Mouse (Mus musculus) midbrain, embryonic 14.5 days (tissue): ENCODE data around the gene Slc24a3. TPM values are rescaled to one million over a fixed set of nuclear protein-coding genes. Genes with fewer than 3 reads are reported as not detected.

ENCODE experiments used
- ATAC-seq: fragments of 200-750 bp; cut with Nextera tagmentation; 2 replicates; pipeline ENCODE4 v1.8.0; 2017; ENCODE audit warnings: moderate number of reproducible peaks, moderate library complexity; ENCODE audit not compliant: low FRiP score, low TSS enrichment
- DNase-seq: peaks from one replicate; pipeline ENCODE4 v3.0.0-alpha.2; 2015
- H3K27ac ChIP-seq: fragments of 300-500 bp; sonication (generic); replicated peaks from 2 replicates; pipeline ENCODE4 v1.5.1; 2014; ENCODE audit warnings: mild to moderate bottlenecking, low read depth, low read length, moderate library complexity
- H3K27me3 ChIP-seq: fragments of 300-500 bp; sonication (generic); 2 replicates; pipeline ENCODE4 v1.6.1; 2014; ENCODE audit warnings: low read length, control low read depth, mixed read lengths; ENCODE audit not compliant: control insufficient read depth, insufficient read depth
- H3K36me3 ChIP-seq: fragments of 300-500 bp; sonication (generic); 2 replicates; pipeline ENCODE4 v1.6.1; 2014; ENCODE audit warnings: low read length, control low read depth; ENCODE audit not compliant: control insufficient read depth, insufficient read depth
- H3K4me1 ChIP-seq: fragments of 300-500 bp; sonication (generic); 2 replicates; pipeline ENCODE4 v1.6.1; 2014; ENCODE audit warnings: mild to moderate bottlenecking, antibody characterized with exemption, low read length, control low read depth; ENCODE audit not compliant: control insufficient read depth, insufficient read depth
- H3K4me2 ChIP-seq: fragments of 300-500 bp; sonication (generic); 2 replicates; pipeline ENCODE4 v1.6.1; 2014; ENCODE audit warnings: mild to moderate bottlenecking, low read length, moderate library complexity
- H3K4me3 ChIP-seq: fragments of 300-500 bp; sonication (generic); replicated peaks from 2 replicates; pipeline ENCODE4 v1.5.1; 2014; ENCODE audit warnings: low read depth, low read length
- H3K9ac ChIP-seq: fragments of 300-500 bp; sonication (generic); replicated peaks from 2 replicates; pipeline ENCODE4 v1.6.1; 2014; ENCODE audit warnings: mild to moderate bottlenecking, low read length, moderate library complexity
- H3K9me3 ChIP-seq: fragments of 300-500 bp; sonication (generic); 2 replicates; pipeline ENCODE4 v1.6.1; 2016; ENCODE audit warnings: low read length, control low read depth, mixed read lengths; ENCODE audit not compliant: control insufficient read depth
- WGBS: fragments of 180-500 bp; shearing (Covaris S2); extraction: QIAGEN DNeasy Blood & Tissue Kit; methylation state at CpG from one replicate; pipeline ENCODE4 v1.1.7; 2014; 5-methylcytosine and 5-hydroxymethylcytosine counted together
- polyA plus RNA-seq: library from polyadenylated mRNA; unstranded; fragments of >200 nt; fragmentation: Nextera tagmentation; extraction: Ambion mirVana; gene quantifications from 2 replicates; pipeline ENCODE4 v1.2.1, GENCODE M21; 2014

Gene Slc24a3
- polyA plus RNA-seq, 1 experiment from 2014 or later: 13.1 TPM

DNA sequence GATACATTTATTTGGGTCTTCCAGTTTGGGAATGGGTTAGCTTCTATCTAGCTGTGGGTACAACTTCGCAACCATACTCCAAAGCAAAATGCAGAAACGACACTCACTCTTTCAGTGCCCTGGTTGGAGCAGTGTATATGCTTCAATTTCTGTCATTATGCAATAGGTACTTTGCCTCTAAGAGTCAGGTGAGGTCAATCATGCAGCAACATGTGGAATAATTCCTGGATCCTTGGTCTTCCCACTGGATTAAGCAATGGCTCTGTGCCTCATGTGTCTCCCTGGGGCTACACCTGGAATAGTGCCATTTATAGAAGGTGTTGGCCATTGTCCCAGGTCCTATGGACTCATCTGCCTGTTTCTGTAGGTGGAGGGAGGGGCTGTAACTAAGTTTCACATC lies 49.9 kb downstream of the Slc24a3 start:
- Histone ChIP-seq H3K4me1 (no peaks in the 10 kb centered on the region), H3K9me3 (no peaks in the 10 kb centered on the region), H3K27me3 (no peaks in the 10 kb centered on the region), H3K36me3 (no peaks in the 10 kb centered on the region), H3K4me2 (no peak overlapping the region), H3K27ac (no peak overlapping the region), H3K4me3 (no peak overlapping the region), H3K9ac (no peak overlapping the region)
- WGBS: 94% methylated on average over 2 of the region's 2 CpGs
- ATAC-seq: no peak
- no peak for DNase-seq

DNA sequence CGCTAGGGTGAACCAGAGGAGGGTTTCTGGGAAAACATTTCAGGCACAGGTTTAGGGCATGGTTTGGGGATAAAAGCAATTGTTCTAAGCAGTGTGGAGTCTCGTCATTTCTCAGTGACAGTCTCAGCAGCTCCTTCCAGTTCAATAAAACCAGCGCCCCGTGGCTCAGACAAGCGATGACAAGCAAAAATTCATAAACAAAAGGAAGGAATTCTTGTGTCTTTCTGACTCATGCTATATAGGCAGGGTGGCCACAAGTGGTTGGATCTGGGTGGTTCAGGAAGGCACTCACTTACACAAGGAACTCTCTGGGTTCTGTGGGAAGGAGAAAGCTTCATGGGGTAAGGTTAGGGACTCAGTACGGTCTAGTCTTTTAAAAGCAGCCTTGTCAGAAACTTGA lies 51.7 kb downstream of the Slc24a3 start:
- Histone ChIP-seq H3K4me1 (no peaks in the 10 kb centered on the region), H3K27ac (no peak overlapping the region), H3K9ac (no peak overlapping the region), H3K4me3 (no peak overlapping the region), H3K4me2 (no peak overlapping the region), H3K9me3 (no peaks in the 10 kb centered on the region), H3K27me3 (no peaks in the 10 kb centered on the region), H3K36me3 (no peaks in the 10 kb centered on the region)
- 78% methylated on average over 6 of the region's 6 CpGs for WGBS
- ATAC-seq (no peak), DNase-seq (no peak)

DNA sequence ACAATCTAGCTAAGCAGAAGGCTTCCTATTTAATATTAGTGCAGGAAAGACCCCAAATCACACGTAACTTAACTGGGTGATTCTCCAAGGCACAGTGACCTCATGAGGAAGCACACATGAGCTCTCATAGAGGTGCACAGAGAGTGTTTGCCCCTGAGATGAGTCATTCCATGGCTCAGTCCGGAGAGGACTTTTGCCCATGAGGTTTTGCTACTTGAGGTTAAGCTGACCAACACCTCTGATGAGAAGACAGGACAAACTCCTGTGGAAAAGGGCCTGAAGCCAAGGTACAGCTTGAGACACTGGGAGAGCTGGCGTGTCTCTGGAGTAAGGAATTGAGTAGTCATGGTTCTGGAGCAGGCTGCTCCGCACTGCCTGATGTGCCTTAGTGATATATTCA lies 56.1 kb downstream of the Slc24a3 start:
- no peaks in the 10 kb centered on the region for H3K27me3 ChIP-seq
- H3K4me2 ChIP-seq: no peak overlapping the region
- H3K4me3 ChIP-seq: no peak overlapping the region
- WGBS: 91% methylated on average over 4 of the region's 4 CpGs
- ATAC-seq (no peak), DNase-seq (no peak)
- no peaks in the 10 kb centered on the region for H3K4me1 ChIP-seq
- no peaks in the 10 kb centered on the region for H3K9me3 ChIP-seq
- H3K27ac ChIP-seq: no peak overlapping the region
- H3K36me3 ChIP-seq: no peaks in the 10 kb centered on the region
- H3K9ac ChIP-seq: no peak overlapping the region

DNA sequence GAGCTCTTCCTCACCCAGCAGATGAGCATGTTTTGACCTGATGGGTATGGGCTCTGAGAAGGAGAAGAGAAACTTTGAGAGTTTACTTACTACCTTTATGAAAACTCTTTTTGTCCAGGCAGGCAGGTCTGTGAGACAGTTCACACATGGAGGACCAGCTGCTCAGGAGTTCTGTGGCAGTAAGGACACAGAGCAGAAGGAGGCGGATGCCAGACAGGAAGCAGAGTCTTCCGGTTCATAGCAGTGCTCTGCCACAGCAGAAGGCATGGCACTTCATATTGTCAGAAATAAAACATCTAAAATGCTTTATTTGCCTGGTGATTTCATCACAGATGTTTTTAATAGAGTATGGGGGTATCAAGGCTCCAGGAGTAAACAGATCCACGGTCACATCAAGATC lies 58.1 kb downstream of the Slc24a3 start:
- 89% methylated on average over 3 of the region's 3 CpGs for WGBS
- ATAC-seq: no peak
- no peak overlapping the region for H3K4me2 ChIP-seq

DNA sequence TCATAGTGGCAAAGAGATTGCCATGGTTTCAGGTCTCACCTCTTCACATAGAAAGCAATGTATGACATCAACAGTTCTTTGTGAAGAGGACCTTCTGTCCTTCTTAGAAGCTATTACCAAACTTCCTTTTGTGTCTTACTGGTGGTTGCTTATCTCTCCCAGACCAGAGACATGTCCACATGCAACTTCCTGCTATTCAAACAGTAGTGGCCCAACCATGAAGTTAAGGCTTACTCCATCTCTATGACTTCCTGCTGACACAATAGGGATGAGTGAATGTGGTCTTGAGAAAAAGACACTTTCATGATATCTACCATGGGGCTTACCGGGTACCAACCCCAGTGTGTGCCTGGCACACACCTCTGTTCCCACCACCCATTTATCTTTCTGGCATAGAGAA lies 58.5 kb downstream of the Slc24a3 start:
- Histone ChIP-seq H3K27me3 (no peaks in the 10 kb centered on the region), H3K4me2 (no peak overlapping the region), H3K9ac (no peak overlapping the region), H3K36me3 (no peaks in the 10 kb centered on the region), H3K27ac (no peak overlapping the region), H3K4me1 (no peaks in the 10 kb centered on the region), H3K4me3 (no peak overlapping the region), H3K9me3 (no peaks in the 10 kb centered on the region)
- 92% methylated on average over 1 of the region's 1 CpGs for WGBS
- ATAC-seq (no peak), DNase-seq (no peak)

More for the DNA sequence above, 58.1 kb downstream of the Slc24a3 start:
- Histone ChIP-seq H3K27ac (no peak overlapping the region), H3K36me3 (no peaks in the 10 kb centered on the region), H3K9ac (no peak overlapping the region), H3K4me1 (no peaks in the 10 kb centered on the region), H3K9me3 (no peaks in the 10 kb centered on the region), H3K27me3 (no peaks in the 10 kb centered on the region), H3K4me3 (no peak overlapping the region)
- DNase-seq: no peak

DNA sequence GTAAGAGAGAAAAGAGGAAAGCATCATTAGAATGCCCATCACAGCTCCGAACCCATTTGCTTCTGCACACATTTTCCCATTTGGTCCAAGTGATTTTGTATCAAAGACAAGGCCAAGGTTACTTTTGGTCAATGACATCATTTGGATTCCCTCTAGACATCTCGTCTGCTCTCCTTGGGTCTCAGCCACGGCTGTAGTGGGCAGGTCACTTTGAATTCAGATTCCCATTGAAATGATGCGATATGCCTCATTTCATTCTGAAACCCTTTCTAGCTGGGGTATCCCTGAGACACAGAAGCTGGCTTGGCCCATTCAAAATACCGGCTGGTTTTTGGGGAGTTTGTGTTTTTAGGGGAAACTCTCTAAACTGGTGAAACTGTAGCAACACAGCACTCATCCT lies 59.8 kb downstream of the Slc24a3 start:
- Histone ChIP-seq H3K36me3 (no peaks in the 10 kb centered on the region), H3K9me3 (no peaks in the 10 kb centered on the region), H3K4me1 (no peaks in the 10 kb centered on the region), H3K27me3 (no peaks in the 10 kb centered on the region), H3K27ac (no peak overlapping the region), H3K9ac (no peak overlapping the region), H3K4me3 (no peak overlapping the region), H3K4me2 (no peak overlapping the region)
- no peak for ATAC-seq
- WGBS: 92% methylated on average over 5 of the region's 5 CpGs
- no peak for DNase-seq

DNA sequence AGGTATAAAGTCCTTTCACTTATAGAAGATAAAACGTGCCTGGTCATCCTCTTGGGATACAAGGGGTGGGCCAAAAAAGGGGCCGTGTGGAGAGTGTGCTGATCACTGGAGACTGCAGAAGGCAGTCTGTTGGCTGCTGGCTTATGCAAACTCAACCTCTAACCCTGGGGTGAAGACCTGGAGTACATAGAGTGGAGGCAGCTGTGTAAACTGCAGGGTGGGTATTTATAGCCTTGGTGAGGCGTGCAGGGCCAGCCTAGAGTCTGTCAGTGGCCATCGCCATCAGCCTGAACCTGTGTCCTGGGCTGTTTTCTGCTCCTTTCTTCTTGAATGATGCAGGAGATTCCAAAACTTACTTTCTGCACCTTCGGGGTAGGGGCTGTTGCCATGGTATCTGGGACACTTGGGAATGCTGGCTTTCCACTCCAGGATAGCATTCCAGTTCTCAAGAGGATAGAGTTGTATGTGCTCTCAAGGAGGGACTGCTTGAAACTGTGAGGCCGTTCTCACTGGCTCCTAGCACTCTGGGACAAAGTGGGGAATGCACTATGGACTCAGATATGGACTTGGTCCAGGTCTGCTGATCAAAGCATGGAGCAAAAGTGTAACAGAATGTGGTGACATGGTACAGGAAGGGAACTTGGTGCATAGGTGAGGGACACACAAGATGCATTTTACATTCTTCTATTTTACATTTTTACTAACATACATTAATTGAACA lies 65.4 kb downstream of the Slc24a3 start:
- Histone ChIP-seq H3K36me3 (no peaks in the 10 kb centered on the region), H3K9me3 (no peaks in the 10 kb centered on the region), H3K4me3 (no peak overlapping the region), H3K27me3 (no peaks in the 10 kb centered on the region), H3K4me1 (no peaks in the 10 kb centered on the region), H3K9ac (no peak overlapping the region), H3K4me2 (no peak overlapping the region), H3K27ac (no peak overlapping the region)
- no peak for DNase-seq
- 55% methylated on average over 6 of the region's 6 CpGs for whole genome bisulfite sequencing
- no peak for ATAC-seq

DNA sequence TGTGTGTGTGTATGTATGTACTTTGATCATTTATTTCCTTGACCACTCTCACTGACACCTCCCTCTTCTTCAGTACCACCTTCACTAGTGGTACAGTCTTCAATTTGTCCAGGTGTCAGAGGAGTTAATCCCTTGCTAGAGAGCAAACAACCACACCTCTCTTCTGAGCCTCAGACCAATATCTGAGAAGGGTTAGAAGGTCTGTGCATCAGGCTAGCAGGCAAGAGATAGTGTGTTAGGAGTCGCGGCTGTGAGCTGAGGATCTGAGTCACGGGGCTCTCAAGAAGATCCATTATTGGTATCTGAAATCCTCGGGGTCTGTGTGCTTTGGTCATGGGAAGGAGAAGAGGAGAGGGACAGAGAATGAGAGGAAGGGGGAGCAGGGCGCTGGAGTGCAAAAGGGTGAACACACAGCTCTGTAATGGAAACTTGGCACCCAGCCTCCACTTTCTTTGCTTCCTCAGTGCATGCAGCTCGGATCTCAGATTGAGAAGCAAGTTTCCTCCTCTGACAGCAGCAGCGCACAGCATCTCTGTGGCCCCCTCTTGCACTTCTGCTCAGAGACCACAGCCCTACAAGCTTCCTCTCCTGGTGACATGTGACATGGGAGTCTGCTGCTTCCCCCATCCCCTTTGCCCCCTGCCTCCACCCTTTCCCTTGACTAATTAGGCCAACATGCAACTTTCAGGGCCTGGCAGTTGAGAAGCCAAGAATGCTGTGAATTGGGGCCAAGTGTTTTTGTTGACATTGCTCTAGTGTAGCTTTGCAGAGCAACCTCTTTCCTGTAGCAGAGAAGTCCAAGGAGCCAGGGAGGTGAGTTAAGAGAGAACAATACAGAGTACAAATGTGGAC lies 66.2 kb downstream of the Slc24a3 start:
- H3K4me1 ChIP-seq: no peaks in the 10 kb centered on the region
- DNase-seq: peak; percentile 17
- WGBS: 80% methylated on average over 7 of the region's 7 CpGs

DNA sequence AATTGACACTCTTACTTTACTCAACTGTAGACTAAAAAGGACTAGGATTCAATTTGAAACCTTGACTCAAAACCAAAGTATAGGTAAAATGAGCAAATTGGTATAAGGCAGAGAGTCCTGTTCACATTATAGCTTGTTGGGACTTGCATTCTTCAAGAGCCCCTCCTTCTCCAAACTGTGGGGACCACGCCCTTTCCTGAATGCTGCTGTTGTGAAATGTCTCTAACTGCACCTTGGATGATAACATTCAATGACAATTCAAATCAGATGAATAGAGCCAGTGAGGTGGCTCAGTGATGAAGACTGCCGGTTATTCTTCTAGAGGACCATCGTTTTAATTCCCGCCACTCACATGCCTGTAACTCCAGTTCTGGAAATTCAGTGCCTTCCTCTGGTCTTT lies 78.8 kb downstream of the Slc24a3 start:
- Histone ChIP-seq H3K9me3 (no peaks in the 10 kb centered on the region), H3K36me3 (no peaks in the 10 kb centered on the region), H3K4me1 (no peaks in the 10 kb centered on the region), H3K9ac (no peak overlapping the region), H3K4me3 (no peak overlapping the region), H3K4me2 (no peak overlapping the region), H3K27ac (no peak overlapping the region), H3K27me3 (no peaks in the 10 kb centered on the region)
- DNase-seq: no peak
- WGBS: 87% methylated on average over 4 of the region's 4 CpGs
- ATAC-seq: no peak

More for the DNA sequence above, 66.2 kb downstream of the Slc24a3 start:
- H3K4me2 ChIP-seq: no peak overlapping the region
- H3K9me3 ChIP-seq: no peaks in the 10 kb centered on the region
- H3K9ac ChIP-seq: no peak overlapping the region
- H3K27me3 ChIP-seq: no peaks in the 10 kb centered on the region
- no peak overlapping the region for H3K27ac ChIP-seq
- no peaks in the 10 kb centered on the region for H3K36me3 ChIP-seq
- ATAC-seq: no peak
- H3K4me3 ChIP-seq: no peak overlapping the region
